Mouse (Mus musculus): ENCODE data around the gene Pepd.

- TF ChIP-seq POLR2A (IDR thresholded peaks at IDR 0.05; ENCODE audit: insufficient read depth, low read depth, low read length): no peak
- TF ChIP-seq CTCF (IDR thresholded peaks at IDR 0.05): no peak
- TF ChIP-seq EP300 (IDR thresholded peaks at IDR 0.05; ENCODE audit: insufficient read depth, low read depth, low read length): no peak
Observed at GRCm38 (mm10) chr7:34913956-34914355, 1.8 kb downstream of the Pepd start.

Data from heart, adult 2 months (tissue).